Mouse (Mus musculus) liver, postnatal 0 days (tissue): ENCODE results near the gene Myh6.

Experiments
- CTCF ChIP-seq: sonication (generic); IDR thresholded peaks from 2 replicates; pipeline ENCODE4 v1.5.1; 2016; ENCODE audit warnings: antibody characterized with exemption, low read depth
- EP300 ChIP-seq: IDR thresholded peaks from 2 replicates; pipeline ENCODE4 v1.6.1; 2016; ENCODE audit warnings: antibody characterized with exemption, low read depth, mild to moderate bottlenecking

DNA sequence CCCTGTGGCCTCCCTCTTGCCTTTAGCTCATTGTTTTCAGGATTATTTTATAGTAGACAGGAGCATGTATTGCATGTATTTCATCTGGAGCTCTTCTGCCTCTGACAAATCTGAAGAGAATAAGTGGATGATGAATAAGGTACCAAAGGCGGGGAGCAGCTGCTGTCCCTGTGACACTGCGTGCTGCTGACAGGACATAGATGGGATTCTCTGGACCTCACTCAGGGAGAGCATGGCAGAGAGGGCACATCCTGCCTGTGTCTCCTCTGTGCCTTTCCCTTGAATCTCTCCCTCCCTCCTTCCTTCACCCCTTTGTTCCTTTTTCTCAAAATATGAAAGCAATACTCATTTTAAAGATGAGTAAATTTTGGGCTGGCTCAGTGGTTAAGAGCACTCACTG lies 38.8 kb upstream of the Myh6 start:
- no peak for TF ChIP-seq EP300
- no peak for TF ChIP-seq CTCF
